Comparison of ENCODE assay signal across 24 mouse cellular contexts in the genomic region with DNA sequence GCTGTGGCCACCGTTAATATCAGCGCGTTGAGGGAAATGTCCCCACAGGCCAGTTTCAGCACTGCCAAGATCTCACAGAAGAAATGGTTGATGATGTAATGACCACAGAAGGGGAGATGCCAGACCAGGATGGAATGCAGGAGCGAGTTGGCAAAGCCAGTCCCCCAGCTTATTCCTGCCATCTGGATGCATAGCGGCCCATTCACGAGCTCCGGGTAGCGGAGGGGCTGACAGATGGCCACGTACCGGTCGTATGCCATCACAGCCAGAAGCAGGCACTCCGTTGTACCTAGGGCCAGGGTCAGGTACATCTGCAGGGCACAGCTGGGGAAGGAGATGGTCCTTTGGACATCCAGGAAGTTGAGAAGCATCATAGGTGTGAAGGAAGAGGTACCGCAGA. TPM values are rescaled to one million over a fixed set of nuclear protein-coding genes. Genes with fewer than 3 reads are reported as not detected.
A peak's percentile ranks its signal among the peaks of the same experiment; 100 is the strongest.
DNase-seq lines count a peak whose midpoint lies in the region; ATAC-seq and TF ChIP-seq lines count a peak whose summit lies in the region.
"Had no signal": no experiment of that assay in that cellular context is flagged by ENCODE, and none has a peak within 500 bp of the region (broad histone marks: within the 10 kb centered on the region; RNA-seq: fewer than 3 reads in every experiment).

No protein-coding gene starts in this region.

- H3K4me1 ChIP-seq in midbrain, embryonic 11.5 days (ENCODE audit: control insufficient read depth, insufficient read depth, low read length), result no peaks in the 10 kb centered on the region
- H3K4me1 ChIP-seq in midbrain, embryonic 10.5 days, result peaks cover 4% of the 10 kb centered on the region; the same call in 1 of the 2 replicates
- no peaks in the 10 kb centered on the region for H3K4me1 ChIP-seq in forebrain, postnatal 0 days (ENCODE audit: insufficient read depth)
- H3K4me1 ChIP-seq: midbrain, embryonic 13.5 days; stomach, embryonic 15.5 days had no signal

- ATAC-seq in midbrain, embryonic 11.5 days (ENCODE audit: low FRiP score), result no peak
- ATAC-seq in forebrain, postnatal 0 days, result peak; percentile 25; the same call in 1 of the 2 replicates
- ATAC-seq: midbrain, embryonic 13.5 days had no signal

- 95% methylated on average over 13 of the region's 13 CpGs for WGBS in midbrain, embryonic 11.5 days
- 93% methylated on average over 13 of the region's 13 CpGs for whole genome bisulfite sequencing in midbrain, embryonic 10.5 days
- 68% methylated on average over 13 of the region's 13 CpGs for WGBS in forebrain, postnatal 0 days

- no peak for TF ChIP-seq CTCF in forebrain, postnatal 0 days (IDR thresholded peaks at IDR 0.05; ENCODE audit: low read depth)

- no peaks in the 10 kb centered on the region for H3K36me3 ChIP-seq in midbrain, embryonic 11.5 days (ENCODE audit: control insufficient read depth, insufficient read depth, low read length)
- H3K36me3 ChIP-seq in midbrain, embryonic 10.5 days, result no peaks in the 10 kb centered on the region
- 0 out of 2 replicates have a peak, but pooled peaks cover 6% of the 10 kb centered on the region for H3K36me3 ChIP-seq in forebrain, postnatal 0 days (ENCODE audit: insufficient read depth)
- H3K36me3 ChIP-seq: heart, embryonic 10.5 days; limb, embryonic 15.5 days; stomach, embryonic 15.5 days had no signal

- H3K9me3 ChIP-seq in midbrain, embryonic 11.5 days (ENCODE audit: control insufficient read depth, low read length), result no peaks in the 10 kb centered on the region
- no peaks in the 10 kb centered on the region for H3K9me3 ChIP-seq in midbrain, embryonic 10.5 days (replicated peaks)
- no peaks in the 10 kb centered on the region for H3K9me3 ChIP-seq in forebrain, postnatal 0 days (ENCODE audit: low read length)
- H3K9me3 ChIP-seq: heart, embryonic 10.5 days; limb, embryonic 15.5 days; midbrain, embryonic 13.5 days; stomach, embryonic 15.5 days had no signal

- DNase-seq in adrenal gland, postnatal 14 days, result peak; percentile 31
- no peak for DNase-seq in adrenal gland, adult 18-20 months (ENCODE audit: low spot score in 2 of 2)
- peak; percentile 57 for DNase-seq in midbrain, embryonic 11.5 days (ENCODE audit: low spot score, missing footprints)
- no peak for DNase-seq in midbrain, embryonic 10.5 days (ENCODE audit: low spot score)
- peak; percentile 27 for DNase-seq in cerebellum, adult 8-10 months
- DNase-seq in forebrain, postnatal 0 days, result no peak
- DNase-seq in liver, result no peak
- no peak for DNase-seq in layer of hippocampus, adult 9-10 months (ENCODE audit: low spot score)
- DNase-seq: gastrocnemius, postnatal 36 days; heart, postnatal 14 days; kidney, adult 2 months; kidney, postnatal 25 days; lung, adult 2 months; lung, postnatal 4 days; right cerebral cortex, adult 18-20 months; spleen, adult 18-20 months; thymus, adult 2 months had no signal

- no peak overlapping the region for H3K9ac ChIP-seq in midbrain, embryonic 11.5 days (ENCODE audit: low read length)
- no peak overlapping the region for H3K9ac ChIP-seq in forebrain, postnatal 0 days
- H3K9ac ChIP-seq: limb, embryonic 15.5 days; midbrain, embryonic 13.5 days; stomach, embryonic 15.5 days had no signal

- H3K27ac ChIP-seq in midbrain, embryonic 11.5 days (ENCODE audit: low read depth, low read length), result no peak overlapping the region
- no peak overlapping the region for H3K27ac ChIP-seq in midbrain, embryonic 10.5 days (replicated peaks)
- H3K27ac ChIP-seq in forebrain, postnatal 0 days (ENCODE audit: low read depth, low read length), result no peak overlapping the region
- H3K27ac ChIP-seq: heart, embryonic 10.5 days; limb, embryonic 15.5 days; midbrain, embryonic 13.5 days; stomach, embryonic 15.5 days had no signal

- H3K4me3 ChIP-seq in midbrain, embryonic 11.5 days (ENCODE audit: low read depth, low read length), result no peak overlapping the region
- no peak overlapping the region for H3K4me3 ChIP-seq in midbrain, embryonic 10.5 days
- H3K4me3 ChIP-seq in forebrain, postnatal 0 days (ENCODE audit: low read depth, low read length), result no peak overlapping the region
- H3K4me3 ChIP-seq: heart, embryonic 10.5 days; limb, embryonic 15.5 days; midbrain, embryonic 13.5 days; stomach, embryonic 15.5 days had no signal

- no peak overlapping the region for H3K4me2 ChIP-seq in midbrain, embryonic 11.5 days
- H3K4me2 ChIP-seq in forebrain, postnatal 0 days (ENCODE audit: low read depth), result no peak overlapping the region
- H3K4me2 ChIP-seq: limb, embryonic 15.5 days; midbrain, embryonic 13.5 days; stomach, embryonic 15.5 days had no signal

- H3K27me3 ChIP-seq in midbrain, embryonic 11.5 days (ENCODE audit: control insufficient read depth, insufficient read depth, low read length), result no peaks in the 10 kb centered on the region
- no peaks in the 10 kb centered on the region for H3K27me3 ChIP-seq in midbrain, embryonic 10.5 days (ENCODE audit: low read depth, poor library complexity, severe bottlenecking)
- H3K27me3 ChIP-seq in forebrain, postnatal 0 days (ENCODE audit: insufficient read depth, low read length), result no peaks in the 10 kb centered on the region
- H3K27me3 ChIP-seq: limb, embryonic 15.5 days; midbrain, embryonic 13.5 days; stomach, embryonic 15.5 days had no signal

RNA-seq across cellular contexts. Expression of a gene that starts 4.0 kb away (rescaled TPM):
- not detected in 2 replicates for total RNA-seq in adrenal gland, postnatal 14 days (2021)
- total RNA-seq in adrenal gland, adult 18-20 months (2021), result not detected
- polyA plus RNA-seq in midbrain, embryonic 11.5 days (2014; fragmentation: Nextera tagmentation; extraction: Ambion mirVana), result not detected in 2 replicates
- polyA plus RNA-seq in midbrain, embryonic 10.5 days (2016; fragmentation: Nextera tagmentation; extraction: Ambion mirVana), result not detected in 2 replicates
- total RNA-seq in forebrain, postnatal 0 days (2014; rRNA removed), result not detected in 2 replicates
- polyA plus RNA-seq in forebrain, postnatal 0 days (2015; fragmentation: Nextera tagmentation; extraction: Ambion mirVana), result not detected in 2 replicates
- total RNA-seq: adrenal gland, postnatal 4 days; gastrocnemius, postnatal 36 days; heart, postnatal 14 days; layer of hippocampus, postnatal 10 days; left cerebral cortex, postnatal 10 days had no signal
- polyA plus RNA-seq: heart, embryonic 10.5 days; kidney, adult 2 months; limb, embryonic 15.5 days; lung, adult 2 months; midbrain, embryonic 13.5 days; stomach, embryonic 15.5 days; thymus, adult 2 months had no signal

RNA-seq across cellular contexts. Expression of a gene that starts 13.5 kb away (rescaled TPM):
- total RNA-seq in adrenal gland, postnatal 14 days (2021), result not detected in 2 replicates
- total RNA-seq in adrenal gland, adult 18-20 months (2021), result not detected
- polyA plus RNA-seq in midbrain, embryonic 11.5 days (2014; fragmentation: Nextera tagmentation; extraction: Ambion mirVana), result not detected in 2 replicates
- polyA plus RNA-seq in midbrain, embryonic 10.5 days (2016; fragmentation: Nextera tagmentation; extraction: Ambion mirVana), result not detected in 2 replicates
- total RNA-seq in forebrain, postnatal 0 days (2014; rRNA removed), result not detected in 2 replicates
- not detected in 2 replicates for polyA plus RNA-seq in forebrain, postnatal 0 days (2015; fragmentation: Nextera tagmentation; extraction: Ambion mirVana)
- total RNA-seq: adrenal gland, postnatal 4 days; gastrocnemius, postnatal 36 days; heart, postnatal 14 days; layer of hippocampus, postnatal 10 days; left cerebral cortex, postnatal 10 days had no signal
- polyA plus RNA-seq: heart, embryonic 10.5 days; kidney, adult 2 months; limb, embryonic 15.5 days; stomach, embryonic 15.5 days; thymus, adult 2 months had no signal

RNA-seq across cellular contexts. Expression of a gene that starts 27.6 kb away (rescaled TPM):
- total RNA-seq in adrenal gland, postnatal 14 days (2021), result 0.30 TPM in 1 of 2 replicates, not detected in the other
- under 1 TPM; 0.19 to 0.40 TPM for total RNA-seq in adrenal gland, adult 18-20 months (2021)
- polyA plus RNA-seq in midbrain, embryonic 11.5 days (2014; fragmentation: Nextera tagmentation; extraction: Ambion mirVana), result 2.4 and 2.5 TPM in 2 replicates
- 1.6 and 2.1 TPM in 2 replicates for polyA plus RNA-seq in midbrain, embryonic 10.5 days (2016; fragmentation: Nextera tagmentation; extraction: Ambion mirVana)
- total RNA-seq in forebrain, postnatal 0 days (2014; rRNA removed), result 0.08 TPM in 1 of 2 replicates, not detected in the other
- polyA plus RNA-seq in forebrain, postnatal 0 days (2015; fragmentation: Nextera tagmentation; extraction: Ambion mirVana), result 1.6 TPM in 2 replicates

RNA-seq across cellular contexts. Expression of a gene that starts 27.8 kb away (rescaled TPM):
- total RNA-seq in adrenal gland, postnatal 14 days (2021), result 7.2 and 9.9 TPM in 2 replicates
- total RNA-seq in adrenal gland, adult 18-20 months (2021), result 1 to 10 TPM; 5.2 to 7.5 TPM
- 4.4 and 4.5 TPM in 2 replicates for polyA plus RNA-seq in midbrain, embryonic 11.5 days (2014; fragmentation: Nextera tagmentation; extraction: Ambion mirVana)
- 4.6 and 7.2 TPM in 2 replicates for polyA plus RNA-seq in midbrain, embryonic 10.5 days (2016; fragmentation: Nextera tagmentation; extraction: Ambion mirVana)
- total RNA-seq in forebrain, postnatal 0 days (2014; rRNA removed), result 21.3 and 27.4 TPM in 2 replicates
- polyA plus RNA-seq in forebrain, postnatal 0 days (2015; fragmentation: Nextera tagmentation; extraction: Ambion mirVana), result 8.2 and 14.1 TPM in 2 replicates

RNA-seq across cellular contexts. Expression of a gene that starts 30.4 kb away (rescaled TPM):
- total RNA-seq in adrenal gland, postnatal 14 days (2021), result 4.4 and 6.2 TPM in 2 replicates
- 1 to 10 TPM; 2.4 to 6.4 TPM for total RNA-seq in adrenal gland, adult 18-20 months (2021)
- polyA plus RNA-seq in midbrain, embryonic 11.5 days (2014; fragmentation: Nextera tagmentation; extraction: Ambion mirVana), result 0.11 and 0.25 TPM in 2 replicates
- polyA plus RNA-seq in midbrain, embryonic 10.5 days (2016; fragmentation: Nextera tagmentation; extraction: Ambion mirVana), result 0.21 TPM in 1 of 2 replicates, not detected in the other
- 1.7 TPM in 1 of 2 replicates, not detected in the other for total RNA-seq in forebrain, postnatal 0 days (2014; rRNA removed)
- polyA plus RNA-seq in forebrain, postnatal 0 days (2015; fragmentation: Nextera tagmentation; extraction: Ambion mirVana), result 0.75 and 1.0 TPM in 2 replicates

Comparison
In these comparisons a context has a peak if more than half of its experiments do, and no peak if none do; other contexts are left out.
1. DNase-seq: peak in adrenal gland, postnatal 14 days (single experiment), midbrain, embryonic 11.5 days (single experiment) and cerebellum, adult 8-10 months (single experiment); none in adrenal gland, adult 18-20 months (0 of 2), midbrain, embryonic 10.5 days (single experiment), forebrain, postnatal 0 days (single experiment), liver (single experiment) and layer of hippocampus, adult 9-10 months (single experiment).